Mouse (Mus musculus) yolk sac, embryonic 10.5 days (tissue): Measurements from ENCODE around the gene Cntfr.

Experiments used
- DNase-seq: peaks from one replicate; pipeline ENCODE4 v3.0.0-alpha.2; 2017; ENCODE audit warnings: low spot score

Gene Cntfr

GRCm38 (mm10) chr4:41610594-41610980, 86.3 kb downstream of the Cntfr start:
- DNase-seq, result no peak

DNA sequence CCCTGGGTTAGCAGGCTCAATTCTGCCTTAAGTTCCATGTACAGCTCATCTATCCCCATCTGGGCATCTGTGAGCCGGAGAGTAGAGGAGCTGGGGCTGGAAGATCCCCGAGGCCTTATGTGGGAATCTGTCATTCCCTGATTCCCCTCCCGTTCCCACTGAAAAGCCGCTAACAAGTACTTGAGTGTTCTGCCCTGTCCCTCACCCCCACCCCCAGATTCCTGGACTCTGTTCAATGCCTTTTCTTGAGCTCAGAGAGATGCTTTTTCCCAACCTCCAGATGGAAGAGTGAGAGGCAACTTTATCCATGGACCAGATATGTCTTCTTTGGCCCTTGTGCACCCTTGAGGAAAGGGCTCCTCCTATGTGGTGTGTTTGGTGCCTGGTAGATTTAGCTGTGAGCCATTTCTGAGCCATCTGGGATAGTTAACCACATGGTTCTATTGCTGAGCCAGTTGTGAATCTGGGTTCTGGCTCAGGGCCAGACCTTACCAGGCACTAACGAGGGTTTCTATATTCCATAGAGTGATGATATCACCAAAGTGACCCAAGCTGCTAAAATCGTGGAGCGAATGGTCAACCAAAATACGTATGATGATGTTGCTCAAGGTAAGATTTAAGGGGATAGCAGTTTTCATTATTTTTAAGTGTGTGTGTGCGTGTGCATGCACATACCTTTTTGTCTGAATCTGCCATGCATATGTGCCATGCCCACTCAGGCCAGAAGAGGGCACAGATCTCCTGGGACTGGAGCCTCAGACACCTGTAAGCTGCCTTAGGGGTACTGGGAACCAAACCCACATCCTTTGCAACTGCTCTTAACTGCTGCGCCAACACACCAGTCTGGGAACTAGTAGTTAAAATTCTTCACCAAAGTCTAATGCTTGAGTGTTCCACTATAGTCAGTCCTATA, 87.0 kb downstream of the Cntfr start:
- no peak for DNase-seq
